Mouse (Mus musculus) thymus, adult 2 months (tissue): ENCODE results near the gene Il2rb. TPM values are rescaled to one million over a fixed set of nuclear protein-coding genes. Genes with fewer than 3 reads are reported as not detected.
A peak's percentile ranks its signal among the peaks of the same experiment; 100 is the strongest.

Experiments
- DNase-seq: peaks from one replicate; pipeline ENCODE4 v3.0.0; 2021
- H3K27ac ChIP-seq: fragments of 200-500 bp; 2 replicates; pipeline ENCODE4 v1.5.1; 2012; ENCODE audit warnings: low read length, control low read depth; ENCODE audit not compliant: control insufficient read depth, insufficient read depth
- H3K27me3 ChIP-seq: fragments of 200-500 bp; 2 replicates; pipeline ENCODE4 v1.6.1; 2012; ENCODE audit warnings: mild to moderate bottlenecking, low read length, moderate library complexity, mixed read lengths; ENCODE audit not compliant: control insufficient read depth, insufficient read depth
- H3K36me3 ChIP-seq: fragments of 200-500 bp; 2 replicates; pipeline ENCODE4 v1.6.1; 2012; ENCODE audit warnings: mild to moderate bottlenecking, low read length, moderate library complexity; ENCODE audit not compliant: control insufficient read depth, insufficient read depth
- H3K4me1 ChIP-seq: fragments of 200-500 bp; replicated peaks from 2 replicates; pipeline ENCODE4 v1.6.1; 2012; ENCODE audit warnings: low read length; ENCODE audit not compliant: control insufficient read depth, insufficient read depth
- H3K4me3 ChIP-seq: fragments of 200-500 bp; 2 replicates; pipeline ENCODE4 v1.5.1; 2012; ENCODE audit warnings: mild to moderate bottlenecking, low read length, control low read depth, moderate library complexity; ENCODE audit not compliant: control insufficient read depth, insufficient read depth
- CTCF ChIP-seq: fragments of 200-500 bp; IDR thresholded peaks from 2 replicates; pipeline ENCODE4 v1.5.1; 2012; ENCODE audit warnings: mild to moderate bottlenecking, control low read depth, low read length, moderate library complexity, borderline replicate concordance; ENCODE audit not compliant: control insufficient read depth, poor library complexity, insufficient read depth; ENCODE audit errors: extremely low read depth
- POLR2A ChIP-seq: fragments of 200-500 bp; IDR thresholded peaks from 2 replicates; pipeline ENCODE4 v1.6.1; 2012; ENCODE audit warnings: mild to moderate bottlenecking, low read length, control low read depth, moderate library complexity; ENCODE audit not compliant: control insufficient read depth, poor library complexity, insufficient read depth; ENCODE audit errors: extremely low read depth
- WGBS: fragments of 180-500 bp; shearing (Covaris S2); methylation state at CpG from one replicate; pipeline ENCODE4 v1.1.7; 2018; 5-methylcytosine and 5-hydroxymethylcytosine counted together
- polyA plus RNA-seq: library from polyadenylated mRNA; depleted of rRNA; stranded (reverse); fragments of >200 nt; gene quantifications from 2 replicates; pipeline ENCODE4 v1.2.3, GENCODE M21; 2012

Il2rb gene
- polyA plus RNA-seq, 1 experiment = 53.7 TPM

DNA sequence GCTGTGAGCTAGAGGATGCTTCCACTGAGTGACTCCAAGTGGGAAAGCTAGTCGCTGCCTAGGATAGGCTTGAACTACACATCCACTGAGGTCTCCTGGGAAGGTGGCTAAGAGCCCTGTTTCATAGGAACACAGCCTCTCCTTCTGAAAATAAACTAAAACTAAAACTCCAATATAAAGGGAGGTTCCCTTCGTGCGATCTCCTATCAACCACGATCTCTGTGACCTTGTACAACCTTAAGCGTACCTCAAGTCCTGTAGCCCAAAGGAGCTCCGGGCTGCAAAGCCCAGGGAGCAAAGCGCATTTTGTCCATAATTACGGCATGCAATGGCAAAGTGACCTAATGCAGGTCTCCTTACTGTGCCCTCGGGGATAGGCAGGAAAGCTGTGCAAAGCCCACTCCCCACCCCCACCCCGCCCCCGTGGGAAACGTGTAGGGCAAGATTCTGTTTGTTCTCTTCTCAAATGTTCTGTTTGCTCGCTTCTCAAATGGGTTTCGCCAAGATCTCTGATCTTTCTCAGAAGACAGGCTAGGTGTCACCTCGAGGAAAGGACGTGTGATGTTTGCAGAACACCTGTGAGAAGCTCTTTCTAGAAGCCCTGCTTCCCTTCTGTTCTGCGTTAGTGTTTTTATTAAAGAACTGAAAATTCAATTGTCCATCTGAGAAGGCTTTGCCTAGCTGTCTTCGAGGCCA lies 7.5 kb upstream of the Il2rb start:
- H3K4me3 ChIP-seq = no peak overlapping the region
- no peaks in the 10 kb centered on the region for H3K27me3 ChIP-seq
- no peak overlapping the region for H3K27ac ChIP-seq
- TF ChIP-seq POLR2A (no peak), CTCF (no peak)
- no peak for DNase-seq
- H3K36me3 ChIP-seq = no peaks in the 10 kb centered on the region
- 65% methylated on average over 18 of the region's 18 CpGs for WGBS
- 0 out of 2 replicates have a peak, but pooled peaks cover 3% of the 10 kb centered on the region for H3K4me1 ChIP-seq

DNA sequence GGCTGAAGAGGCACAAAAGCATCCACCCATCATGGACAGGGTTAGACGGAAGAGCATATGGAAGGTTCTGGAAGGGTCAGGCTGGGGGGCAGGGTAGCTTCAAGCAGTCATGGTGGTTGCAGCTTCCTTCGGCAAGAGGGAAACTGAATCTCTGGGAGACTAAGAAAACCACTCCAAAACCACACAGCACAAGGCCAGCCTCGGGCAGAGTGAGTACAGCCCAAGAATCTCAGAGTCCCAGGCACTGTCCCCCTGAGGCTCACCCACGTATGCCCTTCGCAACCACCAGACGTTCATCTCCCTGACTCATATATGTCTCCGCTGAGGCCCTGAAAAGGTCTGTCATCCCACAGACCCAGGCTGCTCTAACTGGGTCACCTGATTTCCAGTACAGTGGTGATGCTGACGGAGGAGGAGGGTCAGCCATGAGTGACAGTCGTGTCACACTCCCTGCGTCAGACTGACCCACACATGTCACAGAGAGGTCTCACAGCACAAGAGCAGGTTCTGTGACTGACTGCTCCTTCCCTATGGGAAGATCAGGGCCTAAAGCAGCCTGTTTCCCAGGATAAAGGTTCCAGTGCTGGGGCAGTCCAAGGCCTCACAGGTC lies 1.6 kb downstream of the Il2rb start:
- Histone ChIP-seq H3K36me3 (no peaks in the 10 kb centered on the region), H3K4me3 (peak overlapping the region; percentile 32), H3K4me1 (peaks cover 24% of the 10 kb centered on the region), H3K27ac (no peak overlapping the region), H3K27me3 (no peaks in the 10 kb centered on the region)
- DNase-seq = no peak
- 64% methylated on average over 10 of the region's 10 CpGs for WGBS
- TF ChIP-seq POLR2A (no peak), CTCF (no peak)

DNA sequence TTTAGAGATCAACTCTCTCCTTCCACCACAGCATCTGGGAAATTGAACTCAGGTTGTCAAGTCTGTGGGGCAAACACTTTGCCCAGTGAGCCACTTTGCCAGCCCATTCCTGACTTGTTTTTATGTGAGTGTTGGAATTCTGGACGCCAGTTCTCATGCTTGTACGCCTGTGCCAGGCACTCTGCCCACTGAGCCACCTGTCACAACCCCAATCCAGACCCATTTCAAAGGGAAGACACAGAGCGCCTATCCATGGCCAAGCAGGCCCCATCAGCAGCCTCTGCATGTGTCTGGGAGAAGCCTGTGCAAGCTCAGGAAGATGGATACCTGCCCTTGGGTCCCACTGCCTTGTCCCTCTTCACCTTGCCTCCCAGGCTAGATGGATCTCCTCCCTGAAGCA lies 3.8 kb downstream of the Il2rb start:
- no peaks in the 10 kb centered on the region for H3K27me3 ChIP-seq
- no peak for DNase-seq

DNA sequence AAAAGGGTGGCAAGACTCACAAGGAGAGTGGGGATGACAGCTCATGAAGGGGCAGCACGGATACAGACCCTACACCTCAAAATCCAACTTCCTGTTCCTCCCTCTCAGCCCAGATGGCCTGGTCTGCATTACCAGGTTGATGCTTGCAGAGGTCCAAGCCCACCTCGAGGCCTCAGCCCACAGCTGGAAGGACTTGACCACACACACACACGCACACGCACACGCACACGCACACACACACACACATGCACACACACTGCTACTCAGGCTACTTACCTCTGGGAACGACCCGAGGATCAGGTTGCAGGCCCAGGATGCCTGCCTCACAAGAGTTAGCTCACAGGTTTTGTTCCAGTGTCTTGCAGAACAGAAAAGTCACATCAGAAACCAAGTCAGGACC lies 5.2 kb downstream of the Il2rb start:
- Histone ChIP-seq H3K36me3 (no peaks in the 10 kb centered on the region), H3K4me1 (peaks cover 17% of the 10 kb centered on the region), H3K27me3 (no peaks in the 10 kb centered on the region), H3K4me3 (no peak overlapping the region), H3K27ac (no peak overlapping the region)
- TF ChIP-seq POLR2A = no peak
- no peak for TF ChIP-seq CTCF
- no peak for DNase-seq
- whole genome bisulfite sequencing = 86% methylated on average over 8 of the region's 8 CpGs

More for the DNA sequence above, 3.8 kb downstream of the Il2rb start:
- no peak overlapping the region for H3K4me3 ChIP-seq
- TF ChIP-seq POLR2A (no peak), CTCF (no peak)
- no peaks in the 10 kb centered on the region for H3K36me3 ChIP-seq
- H3K27ac ChIP-seq = no peak overlapping the region
- 94% methylated on average over 3 of the region's 3 CpGs for WGBS
- peaks cover 21% of the 10 kb centered on the region for H3K4me1 ChIP-seq

DNA sequence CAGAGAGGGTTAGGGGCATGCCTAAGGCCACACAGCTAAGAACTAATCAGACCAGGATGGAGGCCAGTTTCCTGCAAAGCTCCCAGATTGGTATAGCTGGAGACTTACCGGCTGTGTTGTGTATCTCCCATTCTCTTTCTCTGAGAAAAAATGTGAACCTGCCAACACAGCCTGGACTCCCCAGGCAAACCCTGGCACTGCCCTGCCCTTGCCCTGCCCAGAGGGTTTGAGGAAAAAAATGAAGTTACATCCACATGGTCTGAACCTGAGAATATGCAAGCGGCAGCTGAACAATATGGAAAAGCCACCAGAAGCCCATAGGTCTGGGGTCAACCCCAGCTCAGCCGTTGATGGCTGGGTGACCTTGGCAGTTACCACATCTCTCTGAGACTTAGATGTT lies 5.8 kb downstream of the Il2rb start:
- Histone ChIP-seq H3K36me3 (no peaks in the 10 kb centered on the region), H3K4me3 (no peak overlapping the region), H3K27me3 (no peaks in the 10 kb centered on the region), H3K4me1 (peaks cover 11% of the 10 kb centered on the region; the same call in 1 of the 2 replicates), H3K27ac (no peak overlapping the region)
- no peak for DNase-seq
- WGBS = 96% methylated on average over 3 of the region's 3 CpGs
- TF ChIP-seq POLR2A (no peak), CTCF (no peak)

DNA sequence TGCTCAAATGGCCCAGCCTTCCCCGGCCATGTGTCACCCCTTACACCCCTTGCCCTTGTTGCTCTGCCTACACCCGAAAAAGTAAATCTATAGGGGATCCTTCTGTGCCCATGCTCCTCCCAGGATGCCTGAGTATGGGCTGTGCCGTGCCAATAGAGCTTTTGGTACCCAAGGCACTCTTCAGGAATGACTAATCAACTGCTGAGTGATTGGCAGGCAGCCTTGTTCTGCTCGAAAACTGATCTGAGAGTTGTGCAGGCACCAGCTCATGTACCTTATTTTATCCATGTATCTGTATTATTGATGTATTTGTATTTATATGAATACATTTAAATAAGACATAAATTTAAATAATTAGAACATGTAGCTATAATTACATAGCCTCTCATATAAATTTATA lies 8.0 kb downstream of the Il2rb start:
- TF ChIP-seq CTCF = no peak
- no peak for TF ChIP-seq POLR2A
- no peak for DNase-seq
- no peak overlapping the region for H3K4me3 ChIP-seq
- no peaks in the 10 kb centered on the region for H3K4me1 ChIP-seq
- H3K27me3 ChIP-seq = no peaks in the 10 kb centered on the region
- WGBS = 71% methylated on average over 4 of the region's 4 CpGs
- no peaks in the 10 kb centered on the region for H3K36me3 ChIP-seq
- no peak overlapping the region for H3K27ac ChIP-seq
